Mouse (Mus musculus) intestine, postnatal 0 days (tissue): ENCODE results near the gene Dsn1. TPM values are rescaled to one million over a fixed set of nuclear protein-coding genes. Genes with fewer than 3 reads are reported as not detected.

ENCODE experiments used
- ATAC-seq: fragments of 200-750 bp; cut with Nextera tagmentation; 2 replicates; pipeline ENCODE4 v1.8.0; 2017; ENCODE audit warnings: mild to moderate bottlenecking, moderate TSS enrichment, moderate library complexity
- H3K27ac ChIP-seq: fragments of 300-500 bp; sonication (generic); 2 replicates; pipeline ENCODE4 v1.5.1; 2014; ENCODE audit warnings: mild to moderate bottlenecking, low read depth, low read length, moderate library complexity
- H3K27me3 ChIP-seq: fragments of 300-500 bp; sonication (generic); replicated peaks from 2 replicates; pipeline ENCODE4 v1.6.1; 2014; ENCODE audit warnings: low read length, mixed read lengths; ENCODE audit not compliant: control insufficient read depth, insufficient read depth
- H3K36me3 ChIP-seq: fragments of 300-500 bp; sonication (generic); 2 replicates; pipeline ENCODE4 v1.6.1; 2014; ENCODE audit warnings: mild to moderate bottlenecking, moderate library complexity; ENCODE audit not compliant: control insufficient read depth, insufficient read depth
- H3K4me1 ChIP-seq: fragments of 300-500 bp; sonication (generic); replicated peaks from 2 replicates; pipeline ENCODE4 v1.6.1; 2014; ENCODE audit warnings: antibody characterized with exemption, low read length, mixed read lengths; ENCODE audit not compliant: control insufficient read depth, insufficient read depth
- H3K4me2 ChIP-seq: fragments of 300-500 bp; sonication (generic); replicated peaks from 2 replicates; pipeline ENCODE4 v1.6.1; 2014; ENCODE audit warnings: low read depth, mild to moderate bottlenecking, moderate library complexity
- H3K4me3 ChIP-seq: fragments of 300-500 bp; sonication (generic); 2 replicates; pipeline ENCODE4 v1.5.1; 2014; ENCODE audit warnings: low read depth, low read length
- H3K9ac ChIP-seq: fragments of 300-500 bp; sonication (generic); 2 replicates; pipeline ENCODE4 v1.6.1; 2014; ENCODE audit warnings: mild to moderate bottlenecking, low read depth, low read length
- H3K9me3 ChIP-seq: fragments of 300-500 bp; sonication (generic); 2 replicates; pipeline ENCODE4 v1.6.1; 2016; ENCODE audit warnings: mixed run types; ENCODE audit not compliant: control insufficient read depth
- CTCF ChIP-seq: sonication (generic); IDR thresholded peaks from 2 replicates; pipeline ENCODE4 v1.5.1; 2016; ENCODE audit warnings: low read depth, mild to moderate bottlenecking, control low read depth, antibody characterized with exemption, moderate library complexity
- WGBS: fragments of 180-500 bp; shearing (Covaris S2); extraction: QIAGEN DNeasy Blood & Tissue Kit; methylation state at CpG from one replicate; pipeline ENCODE4 v1.1.7; 2014; 5-methylcytosine and 5-hydroxymethylcytosine counted together
- polyA plus RNA-seq: library from polyadenylated mRNA; unstranded; fragments of >200 nt; fragmentation: Nextera tagmentation; extraction: Ambion mirVana; gene quantifications from 2 replicates; pipeline ENCODE4 v1.2.1, GENCODE M21; 2015

Dsn1 gene
- polyA plus RNA-seq, result 7.7 and 7.9 TPM in 2 replicates

- WGBS, result under 1% methylated on average over 56 of the region's 56 CpGs
- H3K36me3 ChIP-seq, result peaks cover 6% of the 10 kb centered on the region; the same call in 1 of the 2 replicates
Measured at GRCm38 (mm10) chr2:157006511-157007233, at the start of gene Dsn1. TSS of gene Dsn1 (minus strand) at chr2:157007154.

GRCm38 (mm10) chr2:157055721-157056120 is 48.8 kb upstream of the Dsn1 start:
- Histone ChIP-seq H3K4me2 (no peak overlapping the region), H3K9me3 (no peaks in the 10 kb centered on the region), H3K27ac (no peak overlapping the region), H3K4me1 (no peaks in the 10 kb centered on the region; the same call in 1 of the 2 replicates), H3K27me3 (no peaks in the 10 kb centered on the region), H3K36me3 (no peaks in the 10 kb centered on the region; the same call in 1 of the 2 replicates), H3K9ac (no peak overlapping the region), H3K4me3 (no peak overlapping the region)
- ATAC-seq, result no peak
- WGBS, result 96% methylated on average over 6 of the region's 6 CpGs
- no peak for TF ChIP-seq CTCF

More at GRCm38 (mm10) chr2:157006511-157007233, at the start of gene Dsn1:
- Histone ChIP-seq H3K4me2 (peak within 1 kb of the TSS; percentile 94), H3K4me1 (peaks cover 6% of the 10 kb centered on the region), H3K9me3 (no peaks in the 10 kb centered on the region), H3K27me3 (no peaks in the 10 kb centered on the region), H3K4me3 (peak within 1 kb of the TSS; percentile 65), H3K27ac (peak within 1 kb of the TSS; percentile 52), H3K9ac (peak within 1 kb of the TSS; percentile 64)
- peak; percentile 79 for ATAC-seq
- no peak for TF ChIP-seq CTCF

GRCm38 (mm10) chr2:157054816-157055215 is 47.9 kb upstream of the Dsn1 start:
- H3K4me3 ChIP-seq, result no peak overlapping the region
- no peak overlapping the region for H3K27ac ChIP-seq
- WGBS, result 72% methylated on average over 5 of the region's 5 CpGs
- TF ChIP-seq CTCF, result no peak
- H3K27me3 ChIP-seq, result no peaks in the 10 kb centered on the region
- no peaks in the 10 kb centered on the region for H3K9me3 ChIP-seq
- H3K9ac ChIP-seq, result no peak overlapping the region
- ATAC-seq, result no peak
- H3K36me3 ChIP-seq, result no peaks in the 10 kb centered on the region; the same call in 1 of the 2 replicates
- H3K4me1 ChIP-seq, result no peaks in the 10 kb centered on the region; the same call in 1 of the 2 replicates
- H3K4me2 ChIP-seq, result no peak overlapping the region

- Histone ChIP-seq H3K4me1 (no peaks in the 10 kb centered on the region; the same call in 1 of the 2 replicates), H3K9ac (no peak overlapping the region), H3K36me3 (no peaks in the 10 kb centered on the region; the same call in 1 of the 2 replicates), H3K4me3 (no peak overlapping the region), H3K9me3 (no peaks in the 10 kb centered on the region), H3K27ac (no peak overlapping the region), H3K4me2 (no peak overlapping the region), H3K27me3 (no peaks in the 10 kb centered on the region)
- ATAC-seq, result no peak
- WGBS, result 89% methylated on average over 8 of the region's 8 CpGs
- no peak for TF ChIP-seq CTCF
Measured at GRCm38 (mm10) chr2:157054297-157054696, 47.3 kb upstream of the Dsn1 start.

- Histone ChIP-seq H3K9ac (no peak overlapping the region), H3K4me1 (no peaks in the 10 kb centered on the region; the same call in 1 of the 2 replicates), H3K9me3 (no peaks in the 10 kb centered on the region), H3K36me3 (no peaks in the 10 kb centered on the region; the same call in 1 of the 2 replicates), H3K4me2 (no peak overlapping the region), H3K27ac (no peak overlapping the region), H3K4me3 (no peak overlapping the region), H3K27me3 (no peaks in the 10 kb centered on the region)
- WGBS, result 79% methylated on average over 4 of the region's 4 CpGs
- TF ChIP-seq CTCF, result peak; percentile 49
- no peak for ATAC-seq
Measured at GRCm38 (mm10) chr2:157053787-157054186, 46.8 kb upstream of the Dsn1 start.

- Histone ChIP-seq H3K4me2 (no peak overlapping the region), H3K27ac (no peak overlapping the region), H3K36me3 (no peaks in the 10 kb centered on the region; the same call in 1 of the 2 replicates), H3K27me3 (no peaks in the 10 kb centered on the region), H3K4me3 (no peak overlapping the region), H3K9ac (no peak overlapping the region), H3K4me1 (no peaks in the 10 kb centered on the region; the same call in 1 of the 2 replicates), H3K9me3 (no peaks in the 10 kb centered on the region)
- no peak for TF ChIP-seq CTCF
- no peak for ATAC-seq
- 95% methylated on average over 5 of the region's 5 CpGs for WGBS
Measured at GRCm38 (mm10) chr2:157053124-157053523, 46.2 kb upstream of the Dsn1 start.
